Mouse (Mus musculus) common myeloid progenitor, adult 5-6 weeks (primary cell): ENCODE data around the gene Nup54. TPM values are rescaled to one million over a fixed set of nuclear protein-coding genes. Genes with fewer than 3 reads are reported as not detected.

Experiments used
- ATAC-seq: replicated peaks from 2 replicates; pipeline ENCODE4 v1.8.0; 2016; ENCODE audit warnings: low read depth, mild to moderate bottlenecking, moderate TSS enrichment, inconsistent platforms; ENCODE audit not compliant: poor library complexity, severe bottlenecking
- total RNA-seq: library from RNA; stranded (forward); fragments of 200-1000, 187-1606 nt; gene quantifications from 2 replicates; pipeline ENCODE4 v1.2.3, GENCODE M21; 2017

The Nup54 gene
- total RNA-seq, 1 experiment from 2014 or later: 71.8 TPM

DNA sequence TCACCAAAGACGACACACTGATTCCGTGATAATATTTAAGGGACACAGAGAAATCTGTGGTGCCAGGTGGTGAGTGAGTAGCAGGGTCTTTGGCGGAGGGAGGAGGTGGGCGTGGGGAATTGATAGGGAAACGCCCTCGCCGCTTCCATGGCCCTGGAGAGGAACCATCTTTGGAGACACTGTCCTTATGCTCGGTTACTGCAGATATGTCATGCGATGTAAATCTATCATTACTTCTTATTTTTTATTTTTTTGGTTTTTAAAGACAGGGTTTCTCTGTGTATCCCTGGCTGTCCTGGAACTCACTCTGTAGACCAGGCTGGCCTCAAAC lies 52.7 kb downstream of the Nup54 start:
- ATAC-seq: no peak

DNA sequence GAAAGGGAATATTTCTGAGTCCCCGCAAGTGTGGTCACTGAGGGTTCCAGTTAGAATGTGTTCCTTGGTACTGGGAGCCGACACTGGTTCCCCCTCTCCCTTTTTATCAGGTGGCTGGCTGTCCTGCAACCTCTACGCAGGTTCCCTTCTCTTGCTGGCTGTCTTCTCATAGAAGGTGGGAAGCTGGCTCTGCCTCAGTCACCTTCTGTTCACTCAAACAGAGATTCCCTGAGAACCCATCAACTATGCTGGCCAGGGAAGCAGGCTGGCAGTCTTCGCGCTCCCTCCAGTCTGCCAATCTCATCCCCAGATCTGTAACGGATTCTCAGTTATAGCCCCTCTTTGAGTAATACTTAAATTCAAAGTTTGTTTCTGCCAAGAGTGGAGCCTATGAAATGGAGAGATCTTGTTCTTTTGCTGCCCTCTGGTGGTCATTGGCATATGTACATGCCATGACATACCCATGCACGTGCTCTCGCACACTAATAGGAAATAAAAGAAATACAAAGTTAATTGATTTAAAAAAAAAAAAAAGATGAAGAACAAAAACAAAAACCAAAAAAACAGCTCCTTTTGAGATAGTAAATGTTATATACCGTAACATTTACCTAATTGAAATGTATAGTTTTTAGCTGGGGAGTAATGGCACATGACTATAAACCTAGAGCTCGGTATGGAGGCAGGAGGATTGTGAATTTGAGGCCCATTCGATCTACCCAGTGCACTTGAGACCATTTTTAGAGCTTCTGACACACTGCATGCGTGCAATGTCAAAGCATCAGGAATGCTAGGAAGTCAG lies 53.3 kb downstream of the Nup54 start:
- ATAC-seq: peak; percentile 90

DNA sequence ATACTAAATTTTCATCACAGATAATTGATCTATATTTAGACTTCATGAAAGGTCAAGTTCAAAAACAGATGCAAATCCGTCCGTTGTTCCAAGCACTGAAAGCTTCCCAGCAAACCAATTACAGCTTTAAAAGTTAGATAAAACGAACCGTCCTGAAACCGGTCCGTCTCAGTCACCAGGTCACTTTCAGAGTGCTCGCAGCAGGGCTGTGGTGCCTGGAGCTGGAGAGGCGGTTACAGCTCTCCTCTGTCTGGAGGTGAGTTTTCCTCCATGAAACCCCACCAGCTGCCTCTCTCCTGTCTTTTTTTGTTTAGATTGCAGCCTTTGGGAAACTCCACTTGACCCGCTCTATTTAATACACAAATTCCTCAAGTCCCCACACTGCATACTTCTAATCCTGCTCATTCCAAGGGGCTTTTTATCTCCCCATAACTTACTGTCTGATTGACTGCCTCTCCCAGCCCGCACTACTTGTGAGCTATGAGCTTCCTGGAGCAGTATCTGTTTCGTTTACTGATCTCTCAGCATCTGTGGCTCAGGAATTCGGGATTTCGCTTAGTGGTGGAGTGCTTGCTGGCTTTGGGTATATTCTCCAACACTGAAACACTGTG lies 58.1 kb downstream of the Nup54 start:
- no peak for ATAC-seq

DNA sequence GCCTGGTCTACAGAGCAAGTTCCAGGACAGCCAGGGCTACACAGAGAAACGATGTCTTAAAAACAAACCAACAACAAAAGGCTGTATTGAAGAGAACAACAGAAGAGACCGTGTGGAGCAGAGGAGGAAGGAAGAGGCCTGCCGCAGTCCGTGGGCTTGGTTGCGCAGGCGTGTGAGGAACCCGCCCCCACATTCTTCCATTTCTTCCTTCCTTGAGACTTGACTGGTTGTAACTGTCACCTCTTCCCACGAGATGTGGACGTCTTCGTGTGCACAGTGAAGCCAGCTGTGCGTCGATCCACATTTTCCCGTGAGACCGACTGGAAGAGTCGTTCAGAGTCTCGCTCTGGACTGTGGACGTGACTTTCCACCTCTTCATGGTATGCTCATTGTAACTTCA lies 59.7 kb downstream of the Nup54 start:
- ATAC-seq: peak; percentile 81

GRCm38 (mm10) chr5:92374721-92375142 lies 60.3 kb downstream of the Nup54 start:
- peak; percentile 75 for ATAC-seq

- ATAC-seq: no peak
Measured at GRCm38 (mm10) chr5:92372605-92373004, 62.4 kb downstream of the Nup54 start.

DNA sequence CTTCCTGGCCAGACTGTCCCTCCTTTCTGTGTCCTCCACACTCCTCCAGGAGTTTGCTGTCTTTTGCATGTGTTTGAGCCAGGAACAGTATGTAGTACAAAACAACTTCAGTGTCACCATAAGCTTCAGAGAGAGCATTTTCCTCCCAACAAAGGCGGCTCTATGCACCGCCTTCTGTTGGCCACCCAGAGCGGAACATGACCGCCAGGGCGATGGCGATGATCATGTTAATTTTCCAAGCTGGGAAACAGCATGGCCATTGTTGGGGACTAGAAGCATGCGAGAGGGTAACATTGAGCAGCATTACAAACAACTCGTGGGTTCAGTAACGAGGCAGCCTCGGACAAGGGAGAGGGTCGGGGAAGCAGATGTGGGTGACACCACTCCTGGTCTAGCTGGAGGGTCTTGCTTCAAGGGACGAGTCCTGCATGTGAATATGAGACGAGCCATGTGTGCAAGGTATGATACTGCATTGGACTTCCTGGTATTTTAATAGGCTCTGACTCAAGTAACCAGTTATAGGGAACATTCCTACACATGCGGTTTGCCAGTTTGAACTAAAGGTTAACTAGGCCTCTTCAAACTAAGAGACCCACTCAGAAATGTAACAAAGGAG lies 63.5 kb downstream of the Nup54 start:
- no peak for ATAC-seq

- no peak for ATAC-seq
Measured at GRCm38 (mm10) chr5:92370891-92371290, 64.1 kb downstream of the Nup54 start.

- no peak for ATAC-seq
Measured at GRCm38 (mm10) chr5:92370392-92370791, 64.6 kb downstream of the Nup54 start.

DNA sequence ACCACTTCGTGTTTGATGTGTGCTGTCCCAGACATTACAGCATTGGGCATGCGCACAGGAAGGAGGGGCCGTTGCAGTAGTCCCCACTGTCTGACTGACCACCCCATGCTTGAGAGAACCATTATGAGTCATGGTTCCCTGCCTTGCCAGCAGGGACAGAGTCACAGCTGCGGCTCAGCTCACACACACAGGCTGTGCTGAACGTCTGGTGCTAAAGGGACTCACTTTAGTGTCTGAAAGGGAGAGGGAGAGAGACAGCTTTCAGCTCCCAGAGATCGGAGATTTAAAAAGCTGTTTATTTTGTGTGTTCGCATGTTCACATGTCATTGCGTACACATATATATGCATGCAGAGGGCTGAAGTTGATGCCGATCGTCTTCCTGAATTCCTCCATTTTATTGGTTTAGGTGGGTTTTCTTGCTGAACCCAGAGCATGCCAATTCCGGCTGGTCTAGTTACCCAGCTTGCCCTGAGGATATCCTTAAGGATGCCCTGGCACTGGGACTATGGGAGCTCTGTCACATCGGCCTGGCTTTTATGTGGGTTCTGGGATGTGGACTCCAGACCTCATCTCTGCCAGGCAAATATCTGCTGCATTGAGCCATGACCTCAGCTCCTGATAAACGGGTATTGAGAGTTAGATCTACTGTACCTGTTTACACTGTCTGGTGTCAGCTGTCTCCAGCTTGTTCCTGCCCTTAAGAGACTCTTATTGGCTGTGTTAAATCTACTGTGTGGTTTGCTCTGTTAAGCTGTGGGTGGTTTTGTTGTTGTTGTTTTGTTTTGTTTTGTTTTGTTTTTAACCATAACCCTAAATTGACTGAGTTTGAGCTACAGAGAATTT lies 65.6 kb downstream of the Nup54 start:
- peak; percentile 37; the same call in 1 of the 2 replicates for ATAC-seq

GRCm38 (mm10) chr5:92368392-92368791 lies 66.6 kb downstream of the Nup54 start:
- peak; percentile 65 for ATAC-seq

GRCm38 (mm10) chr5:92366565-92366964 lies 68.5 kb downstream of the Nup54 start:
- no peak for ATAC-seq

Other genes starting within 250 kb of the Nup54 start
- not detected in 2 replicates for gene U90926, start 219.8 kb downstream of the Nup54 start, total RNA-seq
- gene Ppef2, start 178.9 kb downstream of the Nup54 start, total RNA-seq: not detected in 2 replicates
- gene Naaa, start 157.0 kb downstream of the Nup54 start, total RNA-seq: 3.4 and 8.2 TPM in 2 replicates
- 75.4 and 86.8 TPM in 2 replicates for gene Sdad1, start 124.7 kb downstream of the Nup54 start, total RNA-seq
- gene Cxcl9, start 107.1 kb downstream of the Nup54 start, total RNA-seq: 0.09 TPM in 1 of 2 replicates, not detected in the other
- not detected in 2 replicates for gene Art3, start 103.4 kb downstream of the Nup54 start, total RNA-seq
- gene Cxcl10, start 86.3 kb downstream of the Nup54 start, total RNA-seq: 2.2 and 3.2 TPM in 2 replicates
- gene Scarb2, start 71.6 kb upstream of the Nup54 start, total RNA-seq: 42.8 and 46.9 TPM in 2 replicates
- gene Fam47e, start 119.8 kb upstream of the Nup54 start, total RNA-seq: not detected in 2 replicates
- 1.1 and 10.4 TPM in 2 replicates for gene Stbd1, start 167.8 kb upstream of the Nup54 start, total RNA-seq
- 6.9 and 11.6 TPM in 2 replicates for gene Ccdc158, start 240.1 kb upstream of the Nup54 start, total RNA-seq
- 0.05 TPM in 1 of 2 replicates, not detected in the other for gene Shroom3, start 248.2 kb upstream of the Nup54 start, total RNA-seq